Mouse (Mus musculus) thymus, adult 2 months (tissue): ENCODE data around the gene Toporsl.

Source experiments
- CTCF ChIP-seq: fragments of 200-500 bp; IDR thresholded peaks from 2 replicates; pipeline ENCODE4 v1.5.1; 2012; ENCODE audit warnings: mild to moderate bottlenecking, control low read depth, low read length, moderate library complexity, borderline replicate concordance; ENCODE audit not compliant: control insufficient read depth, poor library complexity, insufficient read depth; ENCODE audit errors: extremely low read depth
- POLR2A ChIP-seq: fragments of 200-500 bp; IDR thresholded peaks from 2 replicates; pipeline ENCODE4 v1.6.1; 2012; ENCODE audit warnings: mild to moderate bottlenecking, low read length, control low read depth, moderate library complexity; ENCODE audit not compliant: control insufficient read depth, poor library complexity, insufficient read depth; ENCODE audit errors: extremely low read depth

GRCm38 (mm10) chr4:52586194-52586734 is 9.8 kb upstream of the Toporsl start:
- TF ChIP-seq CTCF (no peak), POLR2A (no peak)
